Mouse (Mus musculus): ENCODE measurements around the gene Nit2. TPM values are rescaled to one million over a fixed set of nuclear protein-coding genes. Genes with fewer than 3 reads are reported as not detected.

Nit2 gene
- total and polyA plus RNA-seq, 2 experiments from 2014 or later, result 19.7 to 55.4 TPM

- Histone ChIP-seq H3K4me2 (ENCODE audit: low read depth, low read length, poor library complexity, severe bottlenecking) (no peak overlapping the region), H3K36me3 (ENCODE audit: insufficient read depth, low read length) (peaks cover 27% of the 10 kb centered on the region; the same call in 1 of the 2 replicates), H3K9ac (replicated peaks; ENCODE audit: low read length, poor library complexity, severe bottlenecking) (no peak overlapping the region), H3K4me3 (ENCODE audit: low read depth, low read length) (no peak overlapping the region), H3K27ac (ENCODE audit: low read depth, low read length) (no peak overlapping the region), H3K4me1 (ENCODE audit: insufficient read depth, low read length) (no peaks in the 10 kb centered on the region), H3K9me3 (ENCODE audit: low read length) (no peaks in the 10 kb centered on the region), H3K27me3 (ENCODE audit: insufficient read depth, low read length) (no peaks in the 10 kb centered on the region)
- DNase-seq (ENCODE audit: low spot score) (no peak), ATAC-seq (ENCODE audit: low FRiP score) (no peak)
- WGBS, result 87% methylated on average over 14 of the region's 14 CpGs
- TF ChIP-seq CTCF (IDR thresholded peaks at IDR 0.05), result no peak
Measured at GRCm38 (mm10) chr16:57191214-57191613, 24.1 kb upstream of the Nit2 start.

- peaks cover 27% of the 10 kb centered on the region; the same call in 1 of the 2 replicates for H3K36me3 ChIP-seq (ENCODE audit: insufficient read depth, low read length)
- TF ChIP-seq CTCF (IDR thresholded peaks at IDR 0.05), result no peak
- H3K4me3 ChIP-seq (ENCODE audit: low read depth, low read length), result no peak overlapping the region
- no peak overlapping the region for H3K9ac ChIP-seq (replicated peaks; ENCODE audit: low read length, poor library complexity, severe bottlenecking)
- H3K27ac ChIP-seq (ENCODE audit: low read depth, low read length), result no peak overlapping the region
- H3K4me1 ChIP-seq (ENCODE audit: insufficient read depth, low read length), result no peaks in the 10 kb centered on the region
- H3K27me3 ChIP-seq (ENCODE audit: insufficient read depth, low read length), result no peaks in the 10 kb centered on the region
- ATAC-seq (ENCODE audit: low FRiP score), result no peak
- DNase-seq (ENCODE audit: low spot score), result no peak
- H3K9me3 ChIP-seq (ENCODE audit: low read length), result no peaks in the 10 kb centered on the region
- no peak overlapping the region for H3K4me2 ChIP-seq (ENCODE audit: low read depth, low read length, poor library complexity, severe bottlenecking)
- 90% methylated on average over 8 of the region's 8 CpGs for WGBS
Measured at GRCm38 (mm10) chr16:57190390-57190789, 23.2 kb upstream of the Nit2 start.

GRCm38 (mm10) chr16:57189493-57189892 is 22.4 kb upstream of the Nit2 start:
- H3K4me3 ChIP-seq (ENCODE audit: low read depth, low read length), result no peak overlapping the region
- no peak overlapping the region for H3K4me2 ChIP-seq (ENCODE audit: low read depth, low read length, poor library complexity, severe bottlenecking)
- no peak overlapping the region for H3K27ac ChIP-seq (ENCODE audit: low read depth, low read length)
- H3K36me3 ChIP-seq (ENCODE audit: insufficient read depth, low read length), result peaks cover 23% of the 10 kb centered on the region; the same call in 1 of the 2 replicates
- ATAC-seq (ENCODE audit: low FRiP score) (no peak), DNase-seq (ENCODE audit: low spot score) (no peak)
- no peaks in the 10 kb centered on the region for H3K27me3 ChIP-seq (ENCODE audit: insufficient read depth, low read length)
- no peak overlapping the region for H3K9ac ChIP-seq (replicated peaks; ENCODE audit: low read length, poor library complexity, severe bottlenecking)
- H3K4me1 ChIP-seq (ENCODE audit: insufficient read depth, low read length), result no peaks in the 10 kb centered on the region
- H3K9me3 ChIP-seq (ENCODE audit: low read length), result no peaks in the 10 kb centered on the region
- WGBS, result 94% methylated on average over 2 of the region's 2 CpGs
- TF ChIP-seq CTCF (IDR thresholded peaks at IDR 0.05), result no peak

GRCm38 (mm10) chr16:57186618-57187017 is 19.5 kb upstream of the Nit2 start:
- Histone ChIP-seq H3K4me1 (ENCODE audit: insufficient read depth, low read length) (no peaks in the 10 kb centered on the region), H3K36me3 (ENCODE audit: insufficient read depth, low read length) (peaks cover 35% of the 10 kb centered on the region), H3K4me3 (ENCODE audit: low read depth, low read length) (no peak overlapping the region), H3K9me3 (ENCODE audit: low read length) (no peaks in the 10 kb centered on the region), H3K9ac (replicated peaks; ENCODE audit: low read length, poor library complexity, severe bottlenecking) (no peak overlapping the region), H3K4me2 (ENCODE audit: low read depth, low read length, poor library complexity, severe bottlenecking) (no peak overlapping the region), H3K27me3 (ENCODE audit: insufficient read depth, low read length) (no peaks in the 10 kb centered on the region), H3K27ac (ENCODE audit: low read depth, low read length) (no peak overlapping the region)
- ATAC-seq (ENCODE audit: low FRiP score) (no peak), DNase-seq (ENCODE audit: low spot score) (no peak)
- 99% methylated on average over 4 of the region's 4 CpGs for WGBS
- TF ChIP-seq CTCF (IDR thresholded peaks at IDR 0.05), result no peak

DNA sequence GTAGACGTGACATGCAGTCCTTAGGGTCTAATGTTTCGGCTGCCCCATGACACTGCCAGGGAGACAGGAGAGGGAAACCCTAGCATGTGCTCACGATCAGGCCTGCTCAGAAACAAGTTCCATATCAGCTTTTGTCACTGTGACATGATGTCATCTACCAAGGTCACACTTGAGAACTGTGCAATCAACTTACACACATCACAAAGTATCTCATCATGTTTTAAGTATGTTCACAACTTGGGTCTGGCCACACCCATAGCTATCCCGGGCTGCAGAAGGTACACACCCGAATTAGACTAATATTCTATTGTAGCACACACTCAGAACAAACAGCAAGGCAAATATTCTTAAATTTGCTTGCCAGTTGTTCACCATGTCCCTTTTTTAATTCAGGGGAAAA is 14.9 kb upstream of the Nit2 start:
- no peaks in the 10 kb centered on the region for H3K4me1 ChIP-seq (ENCODE audit: insufficient read depth, low read length)
- H3K4me2 ChIP-seq (ENCODE audit: low read depth, low read length, poor library complexity, severe bottlenecking), result no peak overlapping the region
- H3K9me3 ChIP-seq (ENCODE audit: low read length), result no peaks in the 10 kb centered on the region
- no peaks in the 10 kb centered on the region for H3K27me3 ChIP-seq (ENCODE audit: insufficient read depth, low read length)
- WGBS, result 95% methylated on average over 5 of the region's 5 CpGs
- DNase-seq (ENCODE audit: low spot score) (no peak), ATAC-seq (ENCODE audit: low FRiP score) (no peak)
- H3K9ac ChIP-seq (replicated peaks; ENCODE audit: low read length, poor library complexity, severe bottlenecking), result no peak overlapping the region
- TF ChIP-seq CTCF (IDR thresholded peaks at IDR 0.05), result no peak
- H3K36me3 ChIP-seq (ENCODE audit: insufficient read depth, low read length), result peaks cover 26% of the 10 kb centered on the region
- no peak overlapping the region for H3K27ac ChIP-seq (ENCODE audit: low read depth, low read length)
- H3K4me3 ChIP-seq (ENCODE audit: low read depth, low read length), result no peak overlapping the region

DNA sequence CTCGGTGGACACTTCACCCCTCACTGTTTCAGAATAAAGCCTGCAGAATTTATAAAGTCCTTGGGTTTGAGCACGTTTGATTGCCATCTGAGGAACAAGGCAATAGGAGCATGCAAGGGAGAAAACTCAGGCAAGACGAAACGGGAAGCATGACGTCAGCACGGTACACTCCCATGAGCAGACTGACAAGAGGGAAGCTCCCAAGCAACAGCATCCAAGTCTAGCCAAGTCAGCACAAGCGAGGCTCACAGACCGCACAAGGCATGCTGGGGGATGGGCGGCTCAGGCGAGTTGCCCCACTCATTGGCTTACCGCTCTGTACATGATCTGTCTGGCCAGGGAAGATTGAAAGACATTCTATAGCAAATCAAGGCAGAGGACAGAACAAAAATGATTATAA is 14.0 kb upstream of the Nit2 start:
- Histone ChIP-seq H3K27me3 (ENCODE audit: insufficient read depth, low read length) (no peaks in the 10 kb centered on the region), H3K27ac (ENCODE audit: low read depth, low read length) (no peak overlapping the region), H3K4me2 (ENCODE audit: low read depth, low read length, poor library complexity, severe bottlenecking) (no peak overlapping the region), H3K36me3 (ENCODE audit: insufficient read depth, low read length) (peaks cover 29% of the 10 kb centered on the region), H3K9me3 (ENCODE audit: low read length) (no peaks in the 10 kb centered on the region), H3K9ac (replicated peaks; ENCODE audit: low read length, poor library complexity, severe bottlenecking) (no peak overlapping the region), H3K4me3 (ENCODE audit: low read depth, low read length) (no peak overlapping the region), H3K4me1 (ENCODE audit: insufficient read depth, low read length) (no peaks in the 10 kb centered on the region)
- DNase-seq (ENCODE audit: low spot score), result peak; percentile 8
- no peak for TF ChIP-seq CTCF (IDR thresholded peaks at IDR 0.05)
- ATAC-seq (ENCODE audit: low FRiP score), result no peak
- WGBS, result 88% methylated on average over 11 of the region's 11 CpGs
